Mouse (Mus musculus): ENCODE measurements around the gene Mfsd6l. TPM values are rescaled to one million over a fixed set of nuclear protein-coding genes. Genes with fewer than 3 reads are reported as not detected.

Gene Mfsd6l
- polyA plus RNA-seq, 1 experiment from 2014 or later = not detected

DNA sequence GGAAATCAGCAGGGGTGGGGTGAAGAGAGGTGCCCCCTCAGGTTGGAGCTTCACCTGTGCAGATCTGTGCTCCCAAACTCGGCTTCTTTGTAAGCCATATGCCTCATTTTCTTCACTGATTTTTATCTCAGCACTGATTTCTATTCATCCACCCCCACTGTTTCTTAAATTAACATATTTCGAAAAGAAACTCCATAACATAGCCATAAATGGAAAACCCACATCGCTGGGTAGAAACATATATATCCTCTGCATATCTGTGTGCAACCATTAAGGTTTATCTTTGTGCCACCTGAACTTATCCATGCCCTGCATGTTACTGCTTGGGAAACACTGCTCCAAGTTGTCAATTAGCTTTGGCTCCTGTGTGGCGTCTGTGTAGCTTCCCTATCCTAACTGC, 29.5 kb upstream of the Mfsd6l start:
- Histone ChIP-seq H3K4me3 (replicated peaks; ENCODE audit: low read length) (no peak overlapping the region), H3K27ac (ENCODE audit: low read length) (no peak overlapping the region), H3K27me3 (replicated peaks; ENCODE audit: control insufficient read depth, insufficient read depth, low read length) (no peaks in the 10 kb centered on the region), H3K9ac (replicated peaks; ENCODE audit: low read depth, low read length) (no peak overlapping the region), H3K4me1 (replicated peaks; ENCODE audit: control insufficient read depth, insufficient read depth, low read length) (no peaks in the 10 kb centered on the region), H3K4me2 (ENCODE audit: low read length) (no peak overlapping the region), H3K9me3 (ENCODE audit: control insufficient read depth, low read length) (no peaks in the 10 kb centered on the region), H3K36me3 (ENCODE audit: control insufficient read depth, insufficient read depth) (no peaks in the 10 kb centered on the region)
- WGBS = 76% methylated on average over 4 of the region's 4 CpGs
- ATAC-seq = no peak

DNA sequence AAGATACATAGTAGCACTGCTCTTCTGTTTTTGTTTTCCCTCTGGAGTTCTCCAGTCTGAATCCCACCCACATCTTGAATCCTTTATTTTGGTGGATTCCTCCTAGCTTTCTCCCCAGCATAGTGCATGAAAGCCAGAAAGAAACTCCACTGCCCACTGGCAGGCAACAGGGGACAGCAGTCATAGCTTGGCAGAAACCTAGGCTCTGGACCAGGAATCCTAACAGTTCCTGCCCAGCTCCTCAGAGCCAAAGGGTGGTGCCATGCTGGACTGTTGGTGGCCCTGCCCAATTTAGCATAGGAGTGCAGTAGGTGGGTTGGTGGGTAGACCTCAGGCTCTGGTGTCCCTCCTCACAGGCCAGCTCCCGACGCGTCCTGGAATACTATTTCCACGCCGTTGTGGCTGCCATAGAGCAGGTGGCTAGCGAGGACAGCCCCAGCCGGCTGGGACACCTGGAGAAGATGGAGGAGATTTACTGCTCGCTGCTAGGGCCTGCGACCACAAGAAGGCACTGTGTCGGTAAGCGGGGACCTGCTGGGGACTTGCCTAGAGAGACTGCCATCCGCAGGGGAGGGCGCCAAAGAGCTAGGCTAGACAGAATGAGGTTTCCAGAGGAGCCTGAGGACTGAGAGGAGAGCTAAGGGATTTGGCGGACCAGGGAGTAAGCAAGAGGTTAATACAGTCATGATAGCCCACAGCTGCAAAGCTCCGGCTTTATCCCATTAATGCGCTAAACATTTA, 24.8 kb upstream of the Mfsd6l start:
- H3K27ac ChIP-seq (ENCODE audit: low read length) = no peak overlapping the region
- 30% methylated on average over 16 of the region's 16 CpGs for WGBS
- no peak overlapping the region for H3K4me3 ChIP-seq (replicated peaks; ENCODE audit: low read length)
- H3K36me3 ChIP-seq (ENCODE audit: control insufficient read depth, insufficient read depth) = no peaks in the 10 kb centered on the region
- no peak overlapping the region for H3K9ac ChIP-seq (replicated peaks; ENCODE audit: low read depth, low read length)
- H3K4me1 ChIP-seq (replicated peaks; ENCODE audit: control insufficient read depth, insufficient read depth, low read length) = no peaks in the 10 kb centered on the region
- H3K9me3 ChIP-seq (ENCODE audit: control insufficient read depth, low read length) = no peaks in the 10 kb centered on the region
- no peak for ATAC-seq
- no peaks in the 10 kb centered on the region for H3K27me3 ChIP-seq (replicated peaks; ENCODE audit: control insufficient read depth, insufficient read depth, low read length)
- no peak overlapping the region for H3K4me2 ChIP-seq (ENCODE audit: low read length)

DNA sequence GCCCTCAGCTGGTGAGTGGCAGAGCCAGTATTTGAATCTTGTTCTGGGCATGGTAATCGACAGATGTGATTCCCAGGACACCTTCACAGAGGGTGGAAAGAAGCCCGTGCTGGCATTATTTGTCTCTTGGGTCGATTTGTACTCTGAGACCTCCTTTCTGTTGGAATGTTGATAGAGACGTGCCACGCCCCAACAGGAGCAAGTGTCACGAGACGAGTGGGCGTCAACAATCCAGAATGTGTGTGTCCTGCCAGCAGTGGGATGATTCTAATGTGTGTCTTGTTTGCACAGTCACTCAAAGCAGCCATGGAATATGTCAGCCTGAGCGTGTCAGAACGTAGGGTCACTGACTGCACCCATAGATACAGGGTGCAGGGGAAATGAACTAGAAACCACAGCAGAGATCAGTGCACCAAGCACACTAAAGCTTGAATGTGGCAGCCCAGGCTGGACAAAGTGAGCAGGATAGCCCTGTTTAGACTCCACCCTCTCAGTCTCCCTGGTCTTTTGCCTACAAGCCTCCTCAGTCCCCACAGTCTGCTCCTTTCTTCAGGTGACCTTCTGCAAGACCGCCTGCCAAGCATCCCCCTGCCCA, 23.9 kb upstream of the Mfsd6l start:
- Histone ChIP-seq H3K27ac (ENCODE audit: low read length) (no peak overlapping the region), H3K9me3 (ENCODE audit: control insufficient read depth, low read length) (no peaks in the 10 kb centered on the region), H3K4me1 (replicated peaks; ENCODE audit: control insufficient read depth, insufficient read depth, low read length) (no peaks in the 10 kb centered on the region), H3K4me3 (replicated peaks; ENCODE audit: low read length) (no peak overlapping the region), H3K4me2 (ENCODE audit: low read length) (no peak overlapping the region), H3K27me3 (replicated peaks; ENCODE audit: control insufficient read depth, insufficient read depth, low read length) (no peaks in the 10 kb centered on the region), H3K9ac (replicated peaks; ENCODE audit: low read depth, low read length) (no peak overlapping the region), H3K36me3 (ENCODE audit: control insufficient read depth, insufficient read depth) (no peaks in the 10 kb centered on the region)
- no peak for ATAC-seq
- 86% methylated on average over 11 of the region's 11 CpGs for WGBS

DNA sequence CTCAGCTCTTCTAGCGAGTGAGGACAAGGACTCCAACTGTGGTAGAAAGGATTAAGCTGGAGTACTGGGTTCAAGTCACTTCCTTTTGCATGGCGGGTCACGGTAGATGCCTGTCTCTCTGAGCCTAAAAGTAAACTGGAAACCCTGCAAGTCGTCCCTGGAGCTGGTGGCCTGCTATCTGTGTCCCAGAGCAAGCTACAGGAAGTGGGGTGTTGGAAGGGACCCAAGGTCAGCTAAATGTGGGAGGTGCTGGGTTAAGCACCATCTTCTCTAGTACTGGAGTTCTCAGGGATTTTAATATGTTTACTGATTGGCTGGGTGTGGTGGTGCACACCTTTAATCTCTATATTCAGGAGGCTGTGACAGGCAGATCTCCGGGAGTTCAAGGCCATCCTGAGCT, 23.2 kb upstream of the Mfsd6l start:
- Histone ChIP-seq H3K27me3 (replicated peaks; ENCODE audit: control insufficient read depth, insufficient read depth, low read length) (no peaks in the 10 kb centered on the region), H3K36me3 (ENCODE audit: control insufficient read depth, insufficient read depth) (no peaks in the 10 kb centered on the region), H3K4me1 (replicated peaks; ENCODE audit: control insufficient read depth, insufficient read depth, low read length) (no peaks in the 10 kb centered on the region), H3K9me3 (ENCODE audit: control insufficient read depth, low read length) (no peaks in the 10 kb centered on the region), H3K27ac (ENCODE audit: low read length) (no peak overlapping the region), H3K4me2 (ENCODE audit: low read length) (no peak overlapping the region), H3K9ac (replicated peaks; ENCODE audit: low read depth, low read length) (no peak overlapping the region), H3K4me3 (replicated peaks; ENCODE audit: low read length) (no peak overlapping the region)
- no peak for ATAC-seq
- WGBS = 90% methylated on average over 5 of the region's 5 CpGs

DNA sequence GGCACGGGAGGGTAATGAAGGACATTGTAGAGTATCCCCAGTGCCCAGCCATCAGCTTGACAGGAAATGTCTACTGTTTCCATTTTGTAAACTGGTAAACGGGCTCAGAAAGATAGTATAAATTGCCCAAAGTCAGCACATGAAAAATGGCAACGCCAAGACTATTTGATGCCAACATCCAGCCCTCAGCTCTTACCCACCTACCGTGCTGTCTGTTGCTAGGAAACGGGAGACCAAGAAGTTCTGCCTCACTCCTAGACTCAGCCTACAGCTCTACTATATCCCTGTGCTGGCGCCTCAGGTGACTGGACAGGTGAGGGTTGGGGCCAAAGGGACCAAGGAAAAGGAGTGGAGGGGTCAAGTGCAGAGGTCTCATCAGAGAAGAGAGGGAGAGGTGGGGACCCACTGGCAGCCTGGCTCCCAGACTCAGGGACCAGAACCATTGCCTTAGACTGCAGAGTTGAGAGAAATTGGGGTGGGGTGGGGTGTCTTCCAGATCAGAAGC, 22.0 kb upstream of the Mfsd6l start:
- no peak overlapping the region for H3K9ac ChIP-seq (replicated peaks; ENCODE audit: low read depth, low read length)
- no peaks in the 10 kb centered on the region for H3K27me3 ChIP-seq (replicated peaks; ENCODE audit: control insufficient read depth, insufficient read depth, low read length)
- no peak overlapping the region for H3K27ac ChIP-seq (ENCODE audit: low read length)
- ATAC-seq = no peak
- H3K9me3 ChIP-seq (ENCODE audit: control insufficient read depth, low read length) = no peaks in the 10 kb centered on the region
- no peak overlapping the region for H3K4me2 ChIP-seq (ENCODE audit: low read length)
- no peaks in the 10 kb centered on the region for H3K4me1 ChIP-seq (replicated peaks; ENCODE audit: control insufficient read depth, insufficient read depth, low read length)
- 69% methylated on average over 6 of the region's 6 CpGs for WGBS
- H3K4me3 ChIP-seq (replicated peaks; ENCODE audit: low read length) = no peak overlapping the region
- no peaks in the 10 kb centered on the region for H3K36me3 ChIP-seq (ENCODE audit: control insufficient read depth, insufficient read depth)

DNA sequence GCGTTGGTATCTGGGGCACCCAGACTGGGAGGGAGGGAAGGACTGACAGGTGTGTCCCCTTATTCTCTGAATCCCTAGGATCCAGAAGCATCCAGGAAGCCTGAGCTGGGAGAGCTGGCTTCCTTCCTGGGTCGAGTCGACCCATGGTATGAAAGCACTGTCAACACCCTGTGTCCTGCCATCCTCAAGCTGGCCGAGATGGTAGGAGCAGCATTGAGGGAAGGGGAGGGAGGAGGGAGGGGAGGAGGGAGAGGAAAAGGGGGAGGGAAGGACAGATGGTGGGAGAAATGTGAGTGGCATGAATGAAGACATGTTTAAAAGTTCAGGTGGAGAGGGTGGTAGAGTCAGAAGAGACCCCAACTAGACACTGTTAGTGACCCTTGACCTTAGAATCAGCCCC, 20.0 kb upstream of the Mfsd6l start:
- H3K4me3 ChIP-seq (replicated peaks; ENCODE audit: low read length) = no peak overlapping the region
- no peaks in the 10 kb centered on the region for H3K27me3 ChIP-seq (replicated peaks; ENCODE audit: control insufficient read depth, insufficient read depth, low read length)
- WGBS = 71% methylated on average over 4 of the region's 4 CpGs
- no peak for ATAC-seq
- H3K9me3 ChIP-seq (ENCODE audit: control insufficient read depth, low read length) = no peaks in the 10 kb centered on the region
- H3K27ac ChIP-seq (ENCODE audit: low read length) = no peak overlapping the region
- no peaks in the 10 kb centered on the region for H3K4me1 ChIP-seq (replicated peaks; ENCODE audit: control insufficient read depth, insufficient read depth, low read length)
- no peak overlapping the region for H3K4me2 ChIP-seq (ENCODE audit: low read length)
- no peaks in the 10 kb centered on the region for H3K36me3 ChIP-seq (ENCODE audit: control insufficient read depth, insufficient read depth)
- no peak overlapping the region for H3K9ac ChIP-seq (replicated peaks; ENCODE audit: low read depth, low read length)

GRCm38 (mm10) chr11:68536465-68536864, 19.5 kb upstream of the Mfsd6l start:
- no peak overlapping the region for H3K27ac ChIP-seq (ENCODE audit: low read length)
- ATAC-seq = no peak
- no peaks in the 10 kb centered on the region for H3K27me3 ChIP-seq (replicated peaks; ENCODE audit: control insufficient read depth, insufficient read depth, low read length)
- H3K4me3 ChIP-seq (replicated peaks; ENCODE audit: low read length) = no peak overlapping the region
- H3K4me2 ChIP-seq (ENCODE audit: low read length) = no peak overlapping the region
- H3K9me3 ChIP-seq (ENCODE audit: control insufficient read depth, low read length) = no peaks in the 10 kb centered on the region
- no peaks in the 10 kb centered on the region for H3K36me3 ChIP-seq (ENCODE audit: control insufficient read depth, insufficient read depth)
- H3K9ac ChIP-seq (replicated peaks; ENCODE audit: low read depth, low read length) = no peak overlapping the region
- H3K4me1 ChIP-seq (replicated peaks; ENCODE audit: control insufficient read depth, insufficient read depth, low read length) = no peaks in the 10 kb centered on the region
- 36% methylated on average over 4 of the region's 4 CpGs for WGBS

- ATAC-seq = no peak
- H3K9ac ChIP-seq (replicated peaks; ENCODE audit: low read depth, low read length) = no peak overlapping the region
- no peaks in the 10 kb centered on the region for H3K36me3 ChIP-seq (ENCODE audit: control insufficient read depth, insufficient read depth)
- no peaks in the 10 kb centered on the region for H3K4me1 ChIP-seq (replicated peaks; ENCODE audit: control insufficient read depth, insufficient read depth, low read length)
- H3K27ac ChIP-seq (ENCODE audit: low read length) = no peak overlapping the region
- 64% methylated on average over 5 of the region's 5 CpGs for WGBS
- H3K4me2 ChIP-seq (ENCODE audit: low read length) = no peak overlapping the region
- H3K27me3 ChIP-seq (replicated peaks; ENCODE audit: control insufficient read depth, insufficient read depth, low read length) = no peaks in the 10 kb centered on the region
- H3K9me3 ChIP-seq (ENCODE audit: control insufficient read depth, low read length) = no peaks in the 10 kb centered on the region
- no peak overlapping the region for H3K4me3 ChIP-seq (replicated peaks; ENCODE audit: low read length)
These were observed 16.4 kb upstream of the Mfsd6l start for GRCm38 (mm10) chr11:68539621-68540020.

GRCm38 (mm10) chr11:68544554-68544953, 11.4 kb upstream of the Mfsd6l start:
- Histone ChIP-seq H3K9me3 (ENCODE audit: control insufficient read depth, low read length) (no peaks in the 10 kb centered on the region), H3K4me2 (ENCODE audit: low read length) (no peak overlapping the region), H3K4me1 (replicated peaks; ENCODE audit: control insufficient read depth, insufficient read depth, low read length) (no peaks in the 10 kb centered on the region), H3K4me3 (replicated peaks; ENCODE audit: low read length) (no peak overlapping the region), H3K27ac (ENCODE audit: low read length) (no peak overlapping the region), H3K36me3 (ENCODE audit: control insufficient read depth, insufficient read depth) (no peaks in the 10 kb centered on the region), H3K27me3 (replicated peaks; ENCODE audit: control insufficient read depth, insufficient read depth, low read length) (no peaks in the 10 kb centered on the region), H3K9ac (replicated peaks; ENCODE audit: low read depth, low read length) (no peak overlapping the region)
- 9% methylated on average over 8 of the region's 8 CpGs for WGBS
- no peak for ATAC-seq
